Comparison of ENCODE assay signal across 10 mouse cellular contexts in the genomic region with DNA sequence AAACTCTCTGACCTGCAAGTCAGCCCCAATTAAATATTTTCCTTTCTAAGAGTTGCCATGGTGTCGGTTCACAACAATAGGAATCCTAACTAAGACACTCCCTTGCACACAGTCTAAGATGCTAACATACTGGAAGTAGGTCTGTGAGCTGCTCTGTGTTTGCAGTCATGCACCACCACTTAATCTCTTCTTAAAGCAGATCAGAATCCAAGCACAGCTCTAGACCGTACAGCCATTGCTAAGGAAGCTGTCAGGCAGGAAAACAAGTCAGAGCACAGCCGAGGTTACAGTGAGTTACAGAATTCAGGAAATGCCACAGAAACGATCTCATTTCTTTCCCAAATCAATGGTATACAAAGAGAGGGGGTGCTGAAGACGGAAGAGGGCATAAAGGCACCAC.
DNase-seq lines count a peak whose midpoint lies in the region; ATAC-seq and TF ChIP-seq lines count a peak whose summit lies in the region.
"Had no signal": no experiment of that assay in that cellular context is flagged by ENCODE, and none has a peak within 500 bp of the region (broad histone marks: within the 10 kb centered on the region; RNA-seq: fewer than 3 reads in every experiment).

No protein-coding gene starts in this region.

- H3K9me3 ChIP-seq in heart, embryonic 16.5 days (replicated peaks; ENCODE audit: control insufficient read depth, low read length), result no peaks in the 10 kb centered on the region
- no peaks in the 10 kb centered on the region for H3K9me3 ChIP-seq in hindbrain, postnatal 0 days (ENCODE audit: low read length)

- no peaks in the 10 kb centered on the region for H3K36me3 ChIP-seq in heart, embryonic 16.5 days (ENCODE audit: control insufficient read depth, insufficient read depth)
- H3K36me3 ChIP-seq in hindbrain, postnatal 0 days (ENCODE audit: insufficient read depth, low read length), result no peaks in the 10 kb centered on the region

- no peak for DNase-seq in heart, adult 9 months (ENCODE audit: low spot score in 2 of 2)
- DNase-seq in retina, postnatal 1 day, result peak; percentile 5
- DNase-seq in retina, embryonic 14.5 days (ENCODE audit: low spot score), result no peak
- DNase-seq in hindbrain, postnatal 0 days (ENCODE audit: low spot score), result no peak
- no peak for DNase-seq in gastrocnemius, adult 2 months
- no peak for DNase-seq in right cerebral cortex, postnatal 10 days (ENCODE audit: low spot score in 2 of 2)
- no peak for DNase-seq in adrenal gland, postnatal 4 days (ENCODE audit: low spot score in 2 of 2)
- DNase-seq: gastrocnemius, postnatal 10 days; kidney, postnatal 4 days had no signal

- H3K27me3 ChIP-seq in heart, embryonic 16.5 days (ENCODE audit: control insufficient read depth, insufficient read depth, low read length), result no peaks in the 10 kb centered on the region
- H3K27me3 ChIP-seq in hindbrain, postnatal 0 days (ENCODE audit: insufficient read depth, low read length), result no peaks in the 10 kb centered on the region

- WGBS in heart, embryonic 16.5 days, result 43% methylated on average over 5 of the region's 5 CpGs
- 26% methylated on average over 5 of the region's 5 CpGs for WGBS in hindbrain, postnatal 0 days

- H3K4me3 ChIP-seq in heart, embryonic 16.5 days (ENCODE audit: low read length), result no peak overlapping the region
- H3K4me3 ChIP-seq in hindbrain, postnatal 0 days (ENCODE audit: low read length), result no peak overlapping the region
- no peak overlapping the region for H3K4me3 ChIP-seq in gastrocnemius, adult 2 months

- peak overlapping the region; percentile 65 for H3K27ac ChIP-seq in heart, embryonic 16.5 days (ENCODE audit: low read length)
- peak overlapping the region; percentile 69 for H3K27ac ChIP-seq in hindbrain, postnatal 0 days
- no peak overlapping the region for H3K27ac ChIP-seq in gastrocnemius, adult 2 months

- no peak for ATAC-seq in heart, embryonic 16.5 days (replicated peaks; ENCODE audit: extremely low read depth, insufficient read depth, low FRiP score)
- ATAC-seq in hindbrain, postnatal 0 days, result peak; percentile 71

- H3K4me1 ChIP-seq in heart, embryonic 16.5 days (ENCODE audit: control insufficient read depth, insufficient read depth, low read length), result peaks cover 10% of the 10 kb centered on the region; the same call in 1 of the 2 replicates
- H3K4me1 ChIP-seq in hindbrain, postnatal 0 days (ENCODE audit: insufficient read depth, low read length), result no peaks in the 10 kb centered on the region

- intact Hi-C loops in gastrocnemius, adult 2 months (cut with DNase I), result no loop called here

- no peak overlapping the region for H3K9ac ChIP-seq in heart, embryonic 16.5 days (ENCODE audit: low read length)
- H3K9ac ChIP-seq in hindbrain, postnatal 0 days (replicated peaks; ENCODE audit: low read length), result no peak overlapping the region

- peak overlapping the region; percentile 32 for H3K4me2 ChIP-seq in heart, embryonic 16.5 days (ENCODE audit: low read depth, low read length)
- no peak overlapping the region for H3K4me2 ChIP-seq in hindbrain, postnatal 0 days (ENCODE audit: low read depth, low read length)

- no peak for TF ChIP-seq CTCF in hindbrain, postnatal 0 days (IDR thresholded peaks at IDR 0.05; ENCODE audit: low read depth)
- no peak for TF ChIP-seq CTCF in gastrocnemius, adult 2 months (IDR thresholded peaks at IDR 0.05)
